Mouse (Mus musculus) cerebellum, adult 9-10 months (tissue): Measurements from ENCODE around the gene Cacng4.

Source experiments
- DNase-seq: peaks from one replicate; pipeline ENCODE4 v3.0.0; 2022

Cacng4 gene

GRCm38 (mm10) chr11:107710379-107710778 lies 84.0 kb downstream of the Cacng4 start:
- no peak for DNase-seq

GRCm38 (mm10) chr11:107707897-107708610 lies 86.3 kb downstream of the Cacng4 start:
- DNase-seq, result no peak

- DNase-seq, result peak; percentile 72
These were observed 88.8 kb downstream of the Cacng4 start for GRCm38 (mm10) chr11:107705476-107706074.

- DNase-seq, result no peak
These were observed 89.3 kb downstream of the Cacng4 start for GRCm38 (mm10) chr11:107705060-107705459.

DNA sequence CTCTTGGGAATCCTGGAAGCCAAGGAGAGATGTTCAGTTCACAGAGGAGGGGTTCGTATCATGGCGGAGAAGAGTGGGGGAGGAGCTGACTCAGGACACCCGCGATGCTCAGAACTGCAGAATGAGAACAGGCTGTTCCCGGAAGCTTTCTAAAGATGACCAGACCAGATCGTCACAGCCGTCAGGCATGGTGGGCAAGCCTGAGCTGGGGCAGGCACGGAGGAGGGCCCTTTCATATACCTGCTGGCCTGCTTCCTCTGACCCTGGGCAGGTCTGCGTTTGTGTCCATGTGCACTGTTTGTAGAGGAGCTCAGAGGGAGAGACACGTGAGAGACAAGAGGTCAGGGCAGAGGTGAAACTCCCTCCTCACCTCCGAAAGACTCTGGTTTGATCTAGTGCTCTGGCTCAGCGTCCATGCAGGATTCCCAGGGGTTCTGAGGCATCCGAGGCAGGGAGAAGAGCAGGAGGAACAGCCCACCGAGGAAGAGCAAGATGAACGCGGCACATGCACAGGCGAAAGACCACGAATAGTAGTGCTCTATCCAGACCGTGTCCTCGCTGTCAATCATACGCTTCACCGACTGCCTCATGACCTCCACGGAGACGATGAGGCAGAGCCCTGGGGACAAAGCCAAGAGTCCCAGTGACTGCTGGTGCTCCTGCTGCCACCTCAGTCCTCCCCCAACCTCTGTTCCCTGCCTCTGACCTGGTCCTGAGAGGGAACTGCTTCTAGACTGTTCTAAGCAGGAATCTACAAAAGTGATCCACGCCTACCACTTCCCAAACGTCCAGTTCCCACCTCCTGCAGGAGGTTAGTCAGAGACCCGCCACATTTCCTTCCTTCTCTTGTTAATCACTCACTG lies 90.9 kb downstream of the Cacng4 start:
- DNase-seq, result no peak

- no peak for DNase-seq
These were observed 94.4 kb downstream of the Cacng4 start for GRCm38 (mm10) chr11:107699967-107700366.

DNA sequence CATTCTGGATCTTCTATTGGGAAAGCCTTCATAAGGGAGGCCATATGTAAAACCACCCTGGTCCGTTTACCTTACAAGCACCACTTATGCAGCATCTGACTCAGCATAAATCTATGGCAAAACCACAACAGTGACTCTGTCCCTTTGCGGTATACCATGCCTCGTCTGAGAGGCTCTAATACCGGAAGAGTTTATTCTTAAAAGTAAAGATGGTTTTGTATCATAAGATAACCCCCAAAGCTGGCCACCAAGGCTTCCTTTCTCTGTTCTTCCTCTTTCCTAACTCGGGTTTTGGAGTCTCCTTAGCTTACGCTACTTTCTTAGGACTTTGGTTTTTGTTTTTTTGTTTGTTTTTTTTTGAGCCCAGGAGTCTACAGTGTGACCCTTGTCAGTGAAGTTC lies 101.0 kb downstream of the Cacng4 start:
- no peak for DNase-seq

DNA sequence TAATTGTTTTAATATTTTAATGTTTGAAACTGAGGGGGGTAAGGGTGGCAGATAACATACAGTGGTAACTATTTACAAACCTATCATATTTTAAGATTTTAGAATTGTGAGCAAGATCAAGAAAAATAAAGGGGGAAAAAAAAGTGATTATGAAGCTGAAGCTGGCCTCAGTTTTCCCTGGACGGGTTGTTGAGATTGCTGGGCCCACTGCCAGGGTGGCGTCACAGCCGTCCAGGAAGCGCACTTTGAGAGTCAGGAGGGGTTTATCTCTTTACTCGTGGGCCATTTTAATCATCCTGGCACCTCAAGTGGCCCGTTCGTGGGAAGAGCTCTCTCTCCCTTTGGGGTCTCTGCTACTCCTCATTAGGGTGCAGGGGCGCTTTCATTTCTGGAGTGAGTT lies 102.8 kb downstream of the Cacng4 start:
- DNase-seq, result no peak

DNA sequence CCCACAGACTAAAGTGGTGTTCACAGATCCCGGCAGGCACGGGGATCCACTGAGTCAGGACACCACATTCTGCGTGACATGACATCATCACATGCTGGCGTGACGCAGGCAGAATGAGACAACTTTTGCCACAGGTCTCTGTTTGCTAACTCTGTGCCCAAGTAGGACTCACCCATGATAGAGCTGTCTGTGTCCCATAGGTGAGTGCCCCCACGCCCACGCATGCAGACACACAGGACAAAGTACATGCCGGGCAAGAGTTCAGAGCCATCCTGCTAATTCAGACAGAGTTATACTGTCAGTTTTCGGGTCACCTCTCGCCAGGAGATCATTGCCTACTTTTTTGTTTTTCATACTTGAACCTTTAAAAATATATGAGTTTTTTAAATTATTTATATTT lies 105.9 kb downstream of the Cacng4 start:
- DNase-seq, result no peak

- DNase-seq, result no peak
These were observed 108.1 kb downstream of the Cacng4 start for GRCm38 (mm10) chr11:107686290-107686689.

GRCm38 (mm10) chr11:107683544-107684465 lies 110.6 kb downstream of the Cacng4 start:
- DNase-seq, result no peak

GRCm38 (mm10) chr11:107682694-107683355 lies 111.5 kb downstream of the Cacng4 start:
- DNase-seq, result no peak
